Mouse (Mus musculus): ENCODE measurements around the gene Wdfy1.

Gene Wdfy1

DNA sequence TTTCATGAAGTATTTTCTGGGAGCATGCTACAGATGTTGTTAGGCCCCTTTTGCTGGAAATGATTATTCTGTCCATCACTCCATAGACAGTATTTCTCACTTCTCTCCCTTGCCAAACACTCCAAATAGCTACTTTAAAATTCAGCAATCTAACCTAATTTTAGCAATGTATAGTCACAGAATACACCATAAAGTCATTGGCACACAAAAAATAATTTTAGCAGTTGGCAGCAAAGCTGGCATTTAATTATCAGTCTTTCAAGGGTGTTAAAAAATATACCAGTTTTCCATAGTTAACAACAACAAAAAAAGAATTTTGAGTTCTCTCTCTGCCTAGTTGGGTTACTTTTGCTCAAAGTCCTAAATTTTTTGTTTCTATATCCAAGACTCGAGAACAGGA is 118.5 kb downstream of the Wdfy1 start:
- CTCF ChIA-PET: no interaction called here

DNA sequence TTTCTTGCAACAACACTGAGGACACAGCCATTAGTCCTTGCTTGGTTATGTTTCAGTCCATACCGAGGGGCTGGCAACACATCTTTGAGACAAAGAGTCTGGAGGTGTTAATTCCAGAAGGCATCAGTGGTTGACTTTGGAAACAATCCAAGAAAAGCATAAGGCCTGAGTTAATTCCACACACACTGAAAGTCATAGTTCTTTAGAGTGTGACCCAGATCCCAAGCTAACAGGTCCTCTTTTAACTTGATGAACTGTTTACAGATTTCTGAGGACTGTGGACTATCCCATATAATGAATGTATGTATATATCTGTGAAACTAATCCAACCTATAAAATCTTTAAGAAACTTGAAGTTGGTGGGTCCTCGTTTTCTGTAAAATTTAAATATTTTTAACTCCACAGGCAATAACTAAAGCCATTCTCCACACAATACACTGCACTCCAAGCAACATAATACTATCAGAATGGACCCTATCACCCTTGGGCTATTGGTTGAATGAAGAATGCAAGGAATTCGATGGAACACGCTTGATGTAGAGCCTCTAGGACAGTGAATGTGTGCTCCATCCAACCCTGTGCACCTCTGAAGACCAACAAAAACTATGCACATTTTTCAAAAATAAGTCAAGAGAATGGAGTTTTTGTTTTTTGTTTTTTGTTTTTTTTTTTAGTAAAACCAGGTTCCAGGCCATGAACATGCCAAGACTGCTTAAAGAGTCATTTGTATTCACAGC is 120.0 kb downstream of the Wdfy1 start:
- CTCF ChIA-PET: interaction anchor here (0.6 kb wide), 1 partner anchor 10 kb away, joined by 12 read pairs; no protein-coding TSS in a partner anchor

DNA sequence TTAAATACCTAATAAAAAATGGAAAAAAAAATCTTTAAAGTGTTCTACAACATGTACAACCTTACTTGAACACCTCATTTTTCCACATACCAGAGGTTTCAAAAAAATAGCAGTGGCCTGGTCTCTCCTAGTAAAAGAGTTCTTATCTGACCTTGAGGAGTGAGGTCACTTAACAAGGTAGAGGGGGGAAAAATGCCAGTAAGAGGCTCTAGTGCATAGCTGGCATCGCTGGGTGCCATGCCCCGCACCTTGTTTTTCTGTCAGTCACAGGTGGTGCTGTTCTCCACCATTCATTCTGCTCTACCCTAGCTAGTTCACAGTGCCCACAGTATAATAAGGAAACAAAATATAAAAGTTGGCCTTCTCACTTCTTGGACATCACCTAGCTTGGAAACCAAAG is 121.0 kb downstream of the Wdfy1 start:
- CTCF ChIA-PET: no interaction called here

All from spleen, embryonic (tissue).